11 mouse cellular contexts compared by ENCODE assay signal in the genomic region with DNA sequence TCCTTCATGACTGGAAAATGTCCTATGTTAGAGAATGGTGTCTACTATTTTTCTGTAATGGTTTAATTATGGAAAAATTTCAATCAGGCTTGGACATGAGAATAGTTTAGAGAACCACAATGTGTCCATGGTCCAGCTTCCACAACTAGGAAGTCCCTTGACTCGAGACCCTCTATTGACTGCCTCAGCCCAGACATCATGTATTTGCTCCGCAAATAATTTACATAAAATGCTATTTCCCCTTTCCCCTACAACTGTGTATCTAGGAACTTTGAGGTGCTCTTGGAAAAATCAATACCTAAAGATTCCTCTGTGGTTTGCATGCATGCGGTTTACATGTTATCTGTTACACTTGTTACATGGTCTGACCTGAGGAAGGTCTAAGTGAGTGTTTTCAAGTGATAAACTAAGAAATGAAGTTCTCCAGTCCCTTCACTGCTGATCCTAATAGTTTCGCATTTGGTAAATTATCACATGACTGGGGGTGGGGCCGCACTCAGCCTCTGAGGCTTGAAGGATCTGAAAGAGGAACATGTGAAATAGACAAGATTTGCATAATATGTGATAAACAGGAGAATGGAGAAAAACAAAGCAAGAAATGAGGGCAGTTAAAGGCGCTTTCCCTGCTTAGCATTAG. TPM values are rescaled to one million over a fixed set of nuclear protein-coding genes. Genes with fewer than 3 reads are reported as not detected.
DNase-seq lines count a peak whose midpoint lies in the region; ATAC-seq and TF ChIP-seq lines count a peak whose summit lies in the region.
"Had no signal": no experiment of that assay in that cellular context is flagged by ENCODE, and none has a peak within 500 bp of the region (broad histone marks: within the 10 kb centered on the region; RNA-seq: fewer than 3 reads in every experiment).

No protein-coding gene starts in this region.

- no peak overlapping the region for H3K27ac ChIP-seq in heart, embryonic 10.5 days
- H3K27ac ChIP-seq in lung, postnatal 0 days (ENCODE audit: low read length), result no peak overlapping the region
- peak overlapping the region; percentile 36; the same call in 1 of the 2 replicates for H3K27ac ChIP-seq in spleen, adult 2 months (ENCODE audit: insufficient read depth, low read length)
- H3K27ac ChIP-seq in embryonic facial prominence, embryonic 10.5 days (replicated peaks), result no peak overlapping the region
- H3K27ac ChIP-seq: hindbrain, embryonic 14.5 days had no signal

- no peak for TF ChIP-seq CTCF in lung, postnatal 0 days (IDR thresholded peaks at IDR 0.05)
- TF ChIP-seq CTCF in spleen, adult 2 months (IDR thresholded peaks at IDR 0.05; ENCODE audit: extremely low read depth, insufficient read depth, insufficient read length, insufficient replicate concordance), result no peak

- no peak overlapping the region for H3K9ac ChIP-seq in lung, postnatal 0 days (replicated peaks; ENCODE audit: low read depth)
- H3K9ac ChIP-seq: hindbrain, embryonic 14.5 days had no signal

- H3K4me1 ChIP-seq in heart, embryonic 10.5 days, result peaks cover 4% of the 10 kb centered on the region
- H3K4me1 ChIP-seq in lung, postnatal 0 days (ENCODE audit: insufficient read depth, low read depth, low read length), result no peaks in the 10 kb centered on the region
- H3K4me1 ChIP-seq in spleen, adult 2 months (ENCODE audit: control insufficient read depth, insufficient read depth, insufficient read length), result peaks cover 6% of the 10 kb centered on the region; the same call in 1 of the 2 replicates
- H3K4me1 ChIP-seq in embryonic facial prominence, embryonic 10.5 days, result no peaks in the 10 kb centered on the region

- no peaks in the 10 kb centered on the region for H3K27me3 ChIP-seq in heart, embryonic 10.5 days (ENCODE audit: insufficient read depth, poor library complexity, severe bottlenecking)
- H3K27me3 ChIP-seq in lung, postnatal 0 days (replicated peaks; ENCODE audit: insufficient read depth, low read length), result no peaks in the 10 kb centered on the region
- H3K27me3 ChIP-seq in spleen, adult 2 months (ENCODE audit: control insufficient read depth, insufficient read depth, low read length), result no peaks in the 10 kb centered on the region
- no peaks in the 10 kb centered on the region for H3K27me3 ChIP-seq in embryonic facial prominence, embryonic 10.5 days (replicated peaks; ENCODE audit: low read depth, poor library complexity, severe bottlenecking)

- no peak overlapping the region for H3K4me3 ChIP-seq in heart, embryonic 10.5 days
- H3K4me3 ChIP-seq in lung, postnatal 0 days (ENCODE audit: low read depth, low read length), result no peak overlapping the region
- H3K4me3 ChIP-seq in spleen, adult 2 months (ENCODE audit: extremely low read depth, insufficient read depth, insufficient read length), result no peak overlapping the region
- H3K4me3 ChIP-seq in embryonic facial prominence, embryonic 10.5 days, result no peak overlapping the region
- H3K4me3 ChIP-seq: myocyte had no signal

- 82% methylated on average over 6 of the region's 6 CpGs for whole genome bisulfite sequencing in heart, embryonic 10.5 days
- WGBS in lung, postnatal 0 days, result 74% methylated on average over 6 of the region's 6 CpGs
- WGBS in spleen, adult 2 months, result 55% methylated on average over 6 of the region's 6 CpGs
- 88% methylated on average over 6 of the region's 6 CpGs for WGBS in embryonic facial prominence, embryonic 10.5 days

- no peak for TF ChIP-seq EP300 in lung, postnatal 0 days (IDR thresholded peaks at IDR 0.05)

- no peaks in the 10 kb centered on the region for H3K9me3 ChIP-seq in heart, embryonic 10.5 days
- no peaks in the 10 kb centered on the region for H3K9me3 ChIP-seq in lung, postnatal 0 days (ENCODE audit: low read length)
- no peaks in the 10 kb centered on the region for H3K9me3 ChIP-seq in embryonic facial prominence, embryonic 10.5 days

- DNase-seq in heart, postnatal 36 days, result peak; percentile 10 to 20
- DNase-seq in heart, embryonic 10.5 days (ENCODE audit: low spot score), result no peak
- DNase-seq in c-Kit-positive CD71-positive TER-119-negative erythroid progenitor cells, embryonic 14.5 days (ENCODE audit: low read depth), result peak; percentile 40
- DNase-seq in lung, postnatal 0 days (ENCODE audit: low spot score), result peak; percentile 12
- peak; percentile 57 to 68 for DNase-seq in spleen, adult 2 months (ENCODE audit: low read depth in 1 of 2, low spot score in 2 of 2)
- no peak for DNase-seq in thymus, postnatal 0 days (ENCODE audit: low spot score)
- no peak for DNase-seq in cerebellum, adult 18-20 months
- no peak for DNase-seq in embryonic facial prominence, embryonic 10.5 days (ENCODE audit: low spot score)

- TF ChIP-seq POLR2A in spleen, adult 2 months (IDR thresholded peaks at IDR 0.05; ENCODE audit: low read depth, low read length), result no peak

- intact Hi-C loops in heart, postnatal 36 days (cut with DNase I), result no loop called here

- H3K36me3 ChIP-seq in heart, embryonic 10.5 days, result no peaks in the 10 kb centered on the region
- H3K36me3 ChIP-seq in lung, postnatal 0 days (ENCODE audit: insufficient read depth, low read length), result no peaks in the 10 kb centered on the region
- no peaks in the 10 kb centered on the region for H3K36me3 ChIP-seq in spleen, adult 2 months (ENCODE audit: control insufficient read depth, insufficient read depth, low read length)
- H3K36me3 ChIP-seq in embryonic facial prominence, embryonic 10.5 days (replicated peaks), result no peaks in the 10 kb centered on the region

- no peak for ATAC-seq in lung, postnatal 0 days
- ATAC-seq: activated CD4-positive, CD25-positive, alpha-beta regulatory T cell, adult 4 months had no signal

- no peak overlapping the region for H3K4me2 ChIP-seq in lung, postnatal 0 days (replicated peaks; ENCODE audit: low read depth, low read length)
- H3K4me2 ChIP-seq: hindbrain, embryonic 14.5 days had no signal

RNA-seq across cellular contexts. Expression of a gene that starts 38.8 kb away (rescaled TPM):
- 1 to 10 TPM; 1.8 to 2.1 TPM for total RNA-seq in heart, postnatal 36 days (2021)
- 0.39 and 0.45 TPM in 2 replicates for polyA plus RNA-seq in heart, embryonic 10.5 days (2016; fragmentation: Nextera tagmentation; extraction: Ambion mirVana)
- 0.04 and 0.07 TPM in 2 replicates for polyA plus RNA-seq in lung, postnatal 0 days (2015; fragmentation: Nextera tagmentation; extraction: Ambion mirVana)
- 0.29 and 0.42 TPM in 2 replicates for polyA plus RNA-seq in spleen, adult 2 months (2012; rRNA removed)
- polyA plus RNA-seq in thymus, postnatal 0 days (2015; fragmentation: Nextera tagmentation; extraction: Ambion mirVana), result 0.08 TPM in 2 replicates
- 0.15 TPM in 2 replicates for polyA plus RNA-seq in embryonic facial prominence, embryonic 10.5 days (2016; fragmentation: Nextera tagmentation; extraction: Ambion mirVana)
- polyA plus RNA-seq: activated CD4-positive, CD25-positive, alpha-beta regulatory T cell, adult 4 months had no signal

Comparison
In these comparisons a context has a peak if more than half of its experiments do, and no peak if none do; other contexts are left out.
1. DNase-seq: peak in heart, postnatal 36 days (2 of 2), c-Kit-positive CD71-positive TER-119-negative erythroid progenitor cells, embryonic 14.5 days (single experiment), lung, postnatal 0 days (single experiment) and spleen, adult 2 months (2 of 2); none in heart, embryonic 10.5 days (single experiment), thymus, postnatal 0 days (single experiment), cerebellum, adult 18-20 months (0 of 2) and embryonic facial prominence, embryonic 10.5 days (single experiment).